Mouse (Mus musculus) limb, embryonic 10.5 days (tissue): ENCODE measurements around the gene Adam8. TPM values are rescaled to one million over a fixed set of nuclear protein-coding genes. Genes with fewer than 3 reads are reported as not detected.

Source experiments
- DNase-seq: peaks from one replicate; pipeline ENCODE4 v3.0.0-alpha.2; 2017; ENCODE audit warnings: low spot score
- H3K27ac ChIP-seq: fragments of 300-500 bp; sonication (generic); 2 replicates; pipeline ENCODE4 v1.5.1; 2016; ENCODE audit warnings: mild to moderate bottlenecking
- H3K27me3 ChIP-seq: fragments of 300-500 bp; sonication (generic); 2 replicates; pipeline ENCODE4 v1.6.1; 2016; ENCODE audit warnings: low read depth, mild to moderate bottlenecking; ENCODE audit not compliant: poor library complexity, severe bottlenecking
- H3K36me3 ChIP-seq: fragments of 300-500 bp; sonication (generic); 2 replicates; pipeline ENCODE4 v1.6.1; 2016; ENCODE audit warnings: mild to moderate bottlenecking, moderate library complexity
- H3K4me1 ChIP-seq: fragments of 300-500 bp; sonication (generic); 2 replicates; pipeline ENCODE4 v1.6.1; 2016
- H3K4me3 ChIP-seq: fragments of 300-500 bp; sonication (generic); 2 replicates; pipeline ENCODE4 v1.5.1; 2016; ENCODE audit warnings: mild to moderate bottlenecking, moderate library complexity
- H3K9me3 ChIP-seq: fragments of 300-500 bp; sonication (generic); replicated peaks from 2 replicates; pipeline ENCODE4 v1.6.1; 2016; ENCODE audit warnings: mild to moderate bottlenecking
- WGBS: fragments of 180-500 bp; shearing (Covaris S2); methylation state at CpG from one replicate; pipeline ENCODE4 v1.1.7; 2016; 5-methylcytosine and 5-hydroxymethylcytosine counted together
- polyA plus RNA-seq: library from polyadenylated mRNA; unstranded; fragments of >200 nt; fragmentation: Nextera tagmentation; extraction: Ambion mirVana; gene quantifications from 2 replicates; pipeline ENCODE4 v1.2.1, GENCODE M21; 2016

Adam8 gene
- polyA plus RNA-seq, 1 experiment from 2014 or later: 2.2 TPM

- Histone ChIP-seq H3K4me3 (no peak overlapping the region), H3K4me1 (peaks cover 23% of the 10 kb centered on the region), H3K27ac (no peak overlapping the region), H3K27me3 (no peaks in the 10 kb centered on the region), H3K36me3 (no peaks in the 10 kb centered on the region), H3K9me3 (no peaks in the 10 kb centered on the region)
- DNase-seq: no peak
- 88% methylated on average over 10 of the region's 10 CpGs for WGBS
Measured at GRCm38 (mm10) chr7:139974307-139974706, 18.1 kb downstream of the Adam8 start.

- no peak for DNase-seq
- Histone ChIP-seq H3K4me1 (peaks cover 13% of the 10 kb centered on the region), H3K4me3 (no peak overlapping the region), H3K27ac (no peak overlapping the region), H3K36me3 (no peaks in the 10 kb centered on the region), H3K27me3 (0 out of 2 replicates have a peak, but pooled peaks cover 4% of the 10 kb centered on the region), H3K9me3 (no peaks in the 10 kb centered on the region)
Measured at GRCm38 (mm10) chr7:139972923-139973331, 19.4 kb downstream of the Adam8 start.

- Histone ChIP-seq H3K4me1 (peaks cover 13% of the 10 kb centered on the region), H3K4me3 (no peak overlapping the region), H3K36me3 (no peaks in the 10 kb centered on the region), H3K27me3 (0 out of 2 replicates have a peak, but pooled peaks cover 4% of the 10 kb centered on the region), H3K27ac (no peak overlapping the region), H3K9me3 (no peaks in the 10 kb centered on the region)
- WGBS: 71% methylated on average over 6 of the region's 6 CpGs
- DNase-seq: no peak
Measured at GRCm38 (mm10) chr7:139971436-139971835, 20.9 kb downstream of the Adam8 start.

GRCm38 (mm10) chr7:139970979-139971378 is 21.4 kb downstream of the Adam8 start:
- Histone ChIP-seq H3K9me3 (no peaks in the 10 kb centered on the region), H3K4me3 (no peak overlapping the region), H3K4me1 (peaks cover 13% of the 10 kb centered on the region), H3K36me3 (no peaks in the 10 kb centered on the region), H3K27me3 (0 out of 2 replicates have a peak, but pooled peaks cover 4% of the 10 kb centered on the region), H3K27ac (no peak overlapping the region)
- no peak for DNase-seq
- 85% methylated on average over 5 of the region's 5 CpGs for WGBS

- Histone ChIP-seq H3K9me3 (no peaks in the 10 kb centered on the region), H3K27me3 (0 out of 2 replicates have a peak, but pooled peaks cover 4% of the 10 kb centered on the region), H3K36me3 (no peaks in the 10 kb centered on the region), H3K4me3 (no peak overlapping the region), H3K27ac (peak overlapping the region; percentile 53; the same call in 1 of the 2 replicates), H3K4me1 (peaks cover 13% of the 10 kb centered on the region)
- 83% methylated on average over 10 of the region's 10 CpGs for WGBS
- DNase-seq: no peak
Measured at GRCm38 (mm10) chr7:139970216-139970919, 22.0 kb downstream of the Adam8 start.

GRCm38 (mm10) chr7:139969348-139970130 is 22.8 kb downstream of the Adam8 start:
- H3K4me1 ChIP-seq: peaks cover 13% of the 10 kb centered on the region
- WGBS: 37% methylated on average over 10 of the region's 10 CpGs
- peak overlapping the region; percentile 53; the same call in 1 of the 2 replicates for H3K27ac ChIP-seq
- H3K27me3 ChIP-seq: 0 out of 2 replicates have a peak, but pooled peaks cover 9% of the 10 kb centered on the region
- no peaks in the 10 kb centered on the region for H3K36me3 ChIP-seq
- DNase-seq: peak; percentile 83
- H3K4me3 ChIP-seq: no peak overlapping the region
- no peaks in the 10 kb centered on the region for H3K9me3 ChIP-seq

GRCm38 (mm10) chr7:139968428-139968827 is 23.9 kb downstream of the Adam8 start:
- 64% methylated on average over 5 of the region's 5 CpGs for WGBS
- Histone ChIP-seq H3K9me3 (no peaks in the 10 kb centered on the region), H3K27ac (no peak overlapping the region), H3K27me3 (0 out of 2 replicates have a peak, but pooled peaks cover 9% of the 10 kb centered on the region), H3K4me3 (no peak overlapping the region), H3K36me3 (no peaks in the 10 kb centered on the region), H3K4me1 (peaks cover 13% of the 10 kb centered on the region)
- DNase-seq: no peak

GRCm38 (mm10) chr7:139967175-139967574 is 25.2 kb downstream of the Adam8 start:
- 33% methylated on average over 4 of the region's 4 CpGs for WGBS

GRCm38 (mm10) chr7:139963814-139964213 is 28.5 kb downstream of the Adam8 start:
- Histone ChIP-seq H3K36me3 (no peaks in the 10 kb centered on the region), H3K9me3 (no peaks in the 10 kb centered on the region), H3K4me3 (no peak overlapping the region), H3K27ac (no peak overlapping the region), H3K4me1 (0 out of 2 replicates have a peak, but pooled peaks cover 3% of the 10 kb centered on the region), H3K27me3 (peaks cover 26% of the 10 kb centered on the region)
- DNase-seq: no peak
- 66% methylated on average over 4 of the region's 4 CpGs for WGBS

More at GRCm38 (mm10) chr7:139967175-139967574, 25.2 kb downstream of the Adam8 start:
- Histone ChIP-seq H3K27ac (no peak overlapping the region), H3K9me3 (no peaks in the 10 kb centered on the region), H3K4me3 (no peak overlapping the region), H3K36me3 (no peaks in the 10 kb centered on the region), H3K27me3 (0 out of 2 replicates have a peak, but pooled peaks cover 9% of the 10 kb centered on the region), H3K4me1 (peaks cover 13% of the 10 kb centered on the region)
- no peak for DNase-seq

- no peak for DNase-seq
- 89% methylated on average over 10 of the region's 10 CpGs for WGBS
- Histone ChIP-seq H3K4me3 (no peak overlapping the region), H3K27me3 (peaks cover 48% of the 10 kb centered on the region), H3K27ac (no peak overlapping the region), H3K4me1 (no peaks in the 10 kb centered on the region), H3K9me3 (no peaks in the 10 kb centered on the region), H3K36me3 (no peaks in the 10 kb centered on the region)
Measured at GRCm38 (mm10) chr7:139961141-139961540, 31.2 kb downstream of the Adam8 start.

GRCm38 (mm10) chr7:139957958-139958357 is 34.4 kb downstream of the Adam8 start:
- WGBS: 40% methylated on average over 11 of the region's 11 CpGs
- Histone ChIP-seq H3K36me3 (no peaks in the 10 kb centered on the region), H3K4me1 (no peaks in the 10 kb centered on the region), H3K27me3 (peaks cover 62% of the 10 kb centered on the region), H3K4me3 (no peak overlapping the region), H3K9me3 (no peaks in the 10 kb centered on the region), H3K27ac (no peak overlapping the region)
- DNase-seq: no peak

GRCm38 (mm10) chr7:139957437-139957836 is 34.9 kb downstream of the Adam8 start:
- Histone ChIP-seq H3K27ac (no peak overlapping the region), H3K36me3 (no peaks in the 10 kb centered on the region), H3K27me3 (peaks cover 67% of the 10 kb centered on the region), H3K4me3 (no peak overlapping the region), H3K4me1 (no peaks in the 10 kb centered on the region), H3K9me3 (no peaks in the 10 kb centered on the region)
- 49% methylated on average over 11 of the region's 11 CpGs for WGBS
- DNase-seq: no peak

- H3K27me3 ChIP-seq: peaks cover 75% of the 10 kb centered on the region
- no peaks in the 10 kb centered on the region for H3K4me1 ChIP-seq
- no peaks in the 10 kb centered on the region for H3K9me3 ChIP-seq
- 68% methylated on average over 3 of the region's 3 CpGs for WGBS
- H3K27ac ChIP-seq: no peak overlapping the region
- no peak for DNase-seq
- no peaks in the 10 kb centered on the region for H3K36me3 ChIP-seq
- H3K4me3 ChIP-seq: no peak overlapping the region
Measured at GRCm38 (mm10) chr7:139956658-139957057, 35.7 kb downstream of the Adam8 start.
